Mouse (Mus musculus) heart, postnatal 0 days (tissue): ENCODE results near the gene Ndrg3.

Experiments used
- CTCF ChIP-seq: IDR thresholded peaks from 2 replicates; pipeline ENCODE4 v1.5.1; 2016; ENCODE audit warnings: antibody characterized with exemption, control low read depth, low read depth
- EP300 ChIP-seq: IDR thresholded peaks from 2 replicates; pipeline ENCODE4 v1.6.1; 2016; ENCODE audit warnings: antibody characterized with exemption, low read depth

GRCm38 (mm10) chr2:156957035-156957434, 34.8 kb downstream of the Ndrg3 start:
- TF ChIP-seq CTCF (no peak), EP300 (no peak)
